Mouse (Mus musculus): ENCODE data around the gene Npy5r.

- no peak for TF ChIP-seq TAL1 (IDR thresholded peaks at IDR 0.05; ENCODE audit: low read length)
- TF ChIP-seq GATA1 (IDR thresholded peaks at IDR 0.05; ENCODE audit: low read length): no peak
Measured at GRCm38 (mm10) chr8:66729446-66729845, 41.5 kb upstream of the Npy5r start.
